Mouse (Mus musculus) CH12.LX (cell line): ENCODE data around the gene Rap1b. TPM values are rescaled to one million over a fixed set of nuclear protein-coding genes. Genes with fewer than 3 reads are reported as not detected.

Experiments
- DNase-seq: peaks from one replicate; pipeline ENCODE4 v3.0.0-alpha.2; 2013; ENCODE audit errors: extremely low read depth
- H3K27ac ChIP-seq: 2 replicates; pipeline ENCODE4 v1.5.1; 2012; ENCODE audit warnings: low read depth, mild to moderate bottlenecking, control low read depth, moderate library complexity; ENCODE audit not compliant: insufficient read depth
- H3K27me3 ChIP-seq: replicated peaks from 2 replicates; pipeline ENCODE3; 2012; ENCODE audit warnings: inconsistent platforms
- H3K36me3 ChIP-seq, 2 experiments: replicated peaks in 1 of 2; 2 replicates each; pipeline versions ENCODE3 to v1.6.1; 2012; ENCODE audit warnings: inconsistent platforms in 1 of 2, low read length in 1 of 2, mild to moderate bottlenecking in 1 of 2, mixed read lengths in 1 of 2, moderate library complexity in 1 of 2; ENCODE audit not compliant: control insufficient read depth in 1 of 2, insufficient read depth in 1 of 2
- H3K4me1 ChIP-seq, 2 experiments: 2 replicates each; pipeline ENCODE4 v1.6.1; 2012; ENCODE audit warnings: inconsistent platforms in 1 of 2, moderate library complexity in 1 of 2; ENCODE audit not compliant: insufficient read depth in 2 of 2, control insufficient read depth in 1 of 2
- H3K4me2 ChIP-seq: 2 replicates; pipeline ENCODE4 v1.6.1; 2012; ENCODE audit warnings: low read depth, mild to moderate bottlenecking, control low read depth; ENCODE audit not compliant: poor library complexity, insufficient read depth, severe bottlenecking
- H3K4me3 ChIP-seq, 3 experiments: fragments of 150-350 bp in 1 of 3; sonication (generic) in 1 of 3; replicated peaks in 1 of 3; 2 replicates each; pipeline versions ENCODE3 to v1.5.1; 2011 to 2012; ENCODE audit warnings: low read depth in 2 of 3, low read length in 2 of 3, mild to moderate bottlenecking in 2 of 3, moderate library complexity in 2 of 3, control low read depth in 1 of 3, improper control_type of control experiment in 1 of 3, inconsistent platforms in 1 of 3, mixed read lengths in 1 of 3; ENCODE audit not compliant: poor library complexity in 1 of 3
- H3K79me2 ChIP-seq: replicated peaks from 2 replicates; pipeline ENCODE4 v1.6.1; 2012; ENCODE audit warnings: mild to moderate bottlenecking, moderate library complexity; ENCODE audit not compliant: control insufficient read depth, poor library complexity, insufficient read depth, severe bottlenecking; ENCODE audit errors: extremely low read depth
- H3K9ac ChIP-seq: 2 replicates; pipeline ENCODE4 v1.6.1; 2012; ENCODE audit warnings: low read depth, mild to moderate bottlenecking, control low read depth, moderate library complexity; ENCODE audit not compliant: insufficient read depth
- H3K9me3 ChIP-seq: replicated peaks from 2 replicates; pipeline ENCODE3; 2012; ENCODE audit warnings: low read length, inconsistent platforms, mixed read lengths
- CHD1 ChIP-seq: IDR thresholded peaks from 2 replicates; pipeline ENCODE4 v1.6.1; 2012; ENCODE audit warnings: low read depth, low read length, improper control_type of control experiment, inconsistent platforms
- CHD2 ChIP-seq: IDR thresholded peaks from 2 replicates; pipeline ENCODE4 v1.6.1; 2011; ENCODE audit warnings: low read length, improper control_type of control experiment
- CTCF ChIP-seq, 2 experiments: IDR thresholded peaks in 1 of 2; conservative IDR thresholded peaks in 1 of 2; 2 replicates each; pipeline ENCODE4 v1.5.1; 2011 to 2012; ENCODE audit warnings: low read depth in 2 of 2, low read length in 2 of 2, improper control_type of control experiment in 1 of 2, inconsistent platforms in 1 of 2, mild to moderate bottlenecking in 1 of 2, moderate library complexity in 1 of 2
- E2F4 ChIP-seq: IDR thresholded peaks from 2 replicates; pipeline ENCODE4 v1.6.1; 2011; ENCODE audit warnings: low read depth, low read length, improper control_type of control experiment; ENCODE audit not compliant: insufficient replicate concordance
- ELF1 ChIP-seq: IDR thresholded peaks from 2 replicates; pipeline ENCODE4 v1.6.1; 2014; ENCODE audit warnings: low read depth, mild to moderate bottlenecking, inconsistent platforms, low read length, improper control_type of control experiment
- HCFC1 ChIP-seq: IDR thresholded peaks from 2 replicates; pipeline ENCODE4 v1.6.1; 2012; ENCODE audit warnings: low read depth, mild to moderate bottlenecking, inconsistent platforms, low read length, improper control_type of control experiment
- JUN ChIP-seq: IDR thresholded peaks from 2 replicates; pipeline ENCODE4 v1.6.1; 2011; ENCODE audit warnings: low read depth, mild to moderate bottlenecking, low read length, improper control_type of control experiment, moderate library complexity; ENCODE audit not compliant: insufficient read depth
- JUND ChIP-seq: conservative IDR thresholded peaks from 2 replicates; pipeline ENCODE4 v1.6.1; 2011; ENCODE audit warnings: low read depth, low read length, improper control_type of control experiment
- KAT2A ChIP-seq: IDR thresholded peaks from 2 replicates; pipeline ENCODE4 v1.6.1; 2012; ENCODE audit warnings: low read length, improper control_type of control experiment, inconsistent platforms; ENCODE audit not compliant: insufficient replicate concordance
- MAFK ChIP-seq: IDR thresholded peaks from 2 replicates; pipeline ENCODE4 v1.6.1; 2011; ENCODE audit warnings: low read length, improper control_type of control experiment; ENCODE audit not compliant: insufficient replicate concordance
- MAX ChIP-seq: IDR thresholded peaks from 2 replicates; pipeline ENCODE4 v1.6.1; 2011; ENCODE audit warnings: low read length, improper control_type of control experiment
- MAZ ChIP-seq: IDR thresholded peaks from 2 replicates; pipeline ENCODE4 v1.6.1; 2012; ENCODE audit warnings: low read depth, mild to moderate bottlenecking, inconsistent platforms, low read length, improper control_type of control experiment, moderate library complexity
- MEF2A ChIP-seq: IDR thresholded peaks from 2 replicates; pipeline ENCODE4 v1.6.1; 2014; ENCODE audit warnings: low read depth, mild to moderate bottlenecking, inconsistent platforms, low read length, improper control_type of control experiment, borderline replicate concordance
- MXI1 ChIP-seq: IDR thresholded peaks from 2 replicates; pipeline ENCODE4 v1.6.1; 2011; ENCODE audit warnings: mild to moderate bottlenecking, low read depth, low read length, improper control_type of control experiment
- MYC ChIP-seq: IDR thresholded peaks from 2 replicates; pipeline ENCODE4 v1.6.1; 2011; ENCODE audit warnings: low read depth, mild to moderate bottlenecking, improper control_type of control experiment, low read length
- NELFE ChIP-seq: IDR thresholded peaks from 2 replicates; pipeline ENCODE4 v1.6.1; 2011; ENCODE audit warnings: low read depth, low read length, improper control_type of control experiment
- NRF1 ChIP-seq: IDR thresholded peaks from 2 replicates; pipeline ENCODE4 v1.6.1; 2014; ENCODE audit warnings: low read depth, mild to moderate bottlenecking, inconsistent platforms, low read length, improper control_type of control experiment, moderate library complexity
- PAX5 ChIP-seq: IDR thresholded peaks from 2 replicates; pipeline ENCODE4 v1.6.1; 2012; ENCODE audit warnings: low read length, inconsistent platforms, mixed read lengths
- POLR2A ChIP-seq: IDR thresholded peaks from 2 replicates; pipeline ENCODE4 v1.6.1; 2011; ENCODE audit warnings: low read depth, mild to moderate bottlenecking, improper control_type of control experiment, low read length
- POLR2AphosphoS2 ChIP-seq: IDR thresholded peaks from 2 replicates; pipeline ENCODE4 v1.6.1; 2011; ENCODE audit warnings: low read depth, low read length, improper control_type of control experiment
- SIN3A ChIP-seq: IDR thresholded peaks from 2 replicates; pipeline ENCODE4 v1.6.1; 2012; ENCODE audit warnings: low read length, improper control_type of control experiment, inconsistent platforms
- SMC3 ChIP-seq: IDR thresholded peaks from 2 replicates; pipeline ENCODE4 v1.6.1; 2011; ENCODE audit warnings: low read depth, low read length, improper control_type of control experiment
- TCF12 ChIP-seq: IDR thresholded peaks from 2 replicates; pipeline ENCODE4 v1.6.1; 2014; ENCODE audit warnings: low read depth, mild to moderate bottlenecking, inconsistent platforms, low read length, improper control_type of control experiment
- UBTF ChIP-seq: IDR thresholded peaks from 2 replicates; pipeline ENCODE4 v1.6.1; 2012; ENCODE audit warnings: low read depth, mild to moderate bottlenecking, inconsistent platforms, low read length, improper control_type of control experiment, moderate library complexity
- ZC3H11A ChIP-seq: IDR thresholded peaks from 2 replicates; pipeline ENCODE4 v1.6.1; 2012; ENCODE audit warnings: low read depth, mild to moderate bottlenecking, inconsistent platforms, low read length, improper control_type of control experiment
- dilution Hi-C: fragments of 300-500 bp; cut with MboI; formaldehyde crosslinking; loops from 2 replicates; pipeline ENCODE4 v1.14.3; 2020; ENCODE audit warnings: low sequenced_read_pairs; ENCODE audit not compliant: extremely low pct_unique_long_range_greater_than_20kb, extremely low pct_ligation_motif_present
- in situ Hi-C: fragments of 300-500 bp; cut with MboI; formaldehyde crosslinking; loops from 3 replicates; pipeline ENCODE4 v1.14.3; 2019; ENCODE audit warnings: low sequenced_read_pairs, low pct_ligation_motif_present, low pct_unique_long_range_greater_than_20kb, mixed read lengths
- polyA plus RNA-seq: library from polyadenylated mRNA; unstranded; fragments of >175 nt; gene quantifications from 2 replicates; pipeline ENCODE4 v1.2.1, GENCODE M21; 2012; ENCODE audit warnings: low read depth; ENCODE audit not compliant: insufficient read length
- total RNA-seq, 2 experiments: library from RNA; depleted of rRNA; stranded (reverse); fragments of 300-350 nt in 1 of 2; fragments of >200 nt in 1 of 2; gene quantifications; 2 replicates each; pipeline ENCODE4 v1.2.3; 2012 to 2014

Gene Rap1b
- total and polyA plus RNA-seq, 3 experiments: 37.0 to 214 (median 205) TPM

DNA sequence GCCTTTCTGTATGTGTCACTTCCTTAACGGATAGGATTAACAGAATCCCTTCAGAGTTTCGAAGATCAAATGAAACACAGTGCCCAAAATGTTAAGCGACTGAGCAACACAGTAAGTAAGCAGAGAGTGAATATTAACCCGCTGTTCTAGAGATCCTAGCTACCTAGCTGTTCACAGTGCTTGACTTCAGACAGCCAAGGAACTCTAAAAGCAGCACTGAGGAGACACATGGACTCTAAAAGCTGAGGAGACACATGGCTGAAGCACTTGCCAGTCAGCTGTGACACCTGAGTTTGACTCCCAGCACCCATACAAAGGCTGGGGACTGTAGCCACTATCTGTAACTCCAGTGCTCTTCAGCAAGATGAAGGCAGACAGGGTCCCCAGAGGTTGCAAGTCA, 16.8 kb downstream of the Rap1b start:
- H3K4me2 ChIP-seq: no peak overlapping the region
- no peaks in the 10 kb centered on the region for H3K27me3 ChIP-seq
- dilution Hi-C loops (no loop called here), in situ Hi-C loops (loop anchor here (25.0 kb wide), 1 partner anchor 283 kb away; no protein-coding TSS in a partner anchor)
- peaks cover 11 to 88% of the 10 kb centered on the region in 2 experiments for H3K4me1 ChIP-seq
- H3K79me2 ChIP-seq: peaks cover 96% of the 10 kb centered on the region
- TF ChIP-seq POLR2A: no peak
- no peak for TF ChIP-seq MYC
- no peak for TF ChIP-seq TCF12
- TF ChIP-seq MAZ: no peak
- no peak for TF ChIP-seq MAX
- no peak for TF ChIP-seq NELFE
- no peak for TF ChIP-seq KAT2A
- TF ChIP-seq NRF1: no peak
- TF ChIP-seq ELF1: no peak
- TF ChIP-seq CHD2: no peak
- no peak for TF ChIP-seq ZC3H11A
- TF ChIP-seq MXI1: no peak
- no peak for TF ChIP-seq E2F4
- TF ChIP-seq SMC3: no peak
- TF ChIP-seq PAX5: no peak
- no peaks in the 10 kb centered on the region for H3K9me3 ChIP-seq
- no peak for DNase-seq
- H3K36me3 ChIP-seq: peaks cover 9 to 50% of the 10 kb centered on the region in 2 experiments
- no peak overlapping the region for H3K9ac ChIP-seq
- no peak overlapping the region for H3K4me3 ChIP-seq
- H3K27ac ChIP-seq: no peak overlapping the region

GRCm38 (mm10) chr10:117828536-117828935, 17.3 kb downstream of the Rap1b start:
- DNase-seq: no peak
- H3K4me2 ChIP-seq: no peak overlapping the region
- peaks cover 10 to 53% of the 10 kb centered on the region in 2 experiments for H3K36me3 ChIP-seq
- no peak overlapping the region for H3K27ac ChIP-seq
- no peak overlapping the region for H3K9ac ChIP-seq
- peaks cover 11 to 84% of the 10 kb centered on the region in 2 experiments for H3K4me1 ChIP-seq
- no peaks in the 10 kb centered on the region for H3K9me3 ChIP-seq
- in situ Hi-C loops (loop anchor here (25.0 kb wide), 1 partner anchor 284 kb away; no protein-coding TSS in a partner anchor), dilution Hi-C loops (no loop called here)
- no peak for TF ChIP-seq MEF2A
- TF ChIP-seq MAFK: no peak
- no peak for TF ChIP-seq JUN
- TF ChIP-seq MAZ: no peak
- no peak for TF ChIP-seq HCFC1
- TF ChIP-seq TCF12: no peak
- no peak for TF ChIP-seq NELFE
- no peak for TF ChIP-seq POLR2AphosphoS2
- TF ChIP-seq UBTF: no peak
- TF ChIP-seq MAX: no peak
- TF ChIP-seq POLR2A: no peak
- TF ChIP-seq SIN3A: no peak
- no peak for TF ChIP-seq CTCF (conservative IDR thresholded peaks at IDR 0.05 in 1 of 2, IDR thresholded peaks at IDR 0.05 in 1 of 2; ENCODE audit: low read depth in 2 of 2, low read length in 2 of 2)
- no peak for TF ChIP-seq SMC3
- no peak for TF ChIP-seq ELF1
- no peak for TF ChIP-seq JUND
- no peak for TF ChIP-seq CHD1
- no peak for TF ChIP-seq MXI1
- no peaks in the 10 kb centered on the region for H3K27me3 ChIP-seq
- H3K4me3 ChIP-seq: no peak overlapping the region
- peaks cover 96% of the 10 kb centered on the region for H3K79me2 ChIP-seq
